Mouse (Mus musculus): ENCODE results near the gene Gm19426.

DNA sequence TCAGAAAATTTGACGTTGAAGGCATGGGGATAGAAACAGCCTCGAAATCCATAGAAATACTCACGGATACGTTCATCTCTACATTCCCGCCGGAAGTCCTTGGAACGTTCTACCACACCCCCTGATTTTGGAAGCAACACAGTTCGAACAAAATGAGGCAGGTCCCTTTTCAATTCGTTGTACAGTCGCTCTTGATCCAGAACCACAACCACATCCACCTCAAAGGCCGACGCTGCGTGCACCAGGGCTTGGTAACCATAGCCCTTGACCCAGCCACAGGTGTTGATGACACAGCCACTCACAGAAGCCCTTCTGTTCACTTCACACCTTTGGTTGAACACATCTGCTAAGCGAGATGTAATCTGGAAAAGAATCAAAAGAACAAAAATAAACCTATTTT is 19.6 kb downstream of the Gm19426 start:
- TF ChIP-seq CTCF (IDR thresholded peaks at IDR 0.05; ENCODE audit: low read depth) (no peak), EP300 (IDR thresholded peaks at IDR 0.05; ENCODE audit: low read depth) (no peak)
